Mouse (Mus musculus) cortical plate, adult 2 months (tissue): ENCODE measurements around the gene Tmx2.

Experiments
- CTCF ChIP-seq: fragments of 200-500 bp; IDR thresholded peaks from 2 replicates; pipeline ENCODE4 v1.5.1; 2011; ENCODE audit warnings: mild to moderate bottlenecking, control low read depth, low read length; ENCODE audit not compliant: insufficient read depth; ENCODE audit errors: extremely low read depth
- POLR2A ChIP-seq: fragments of 200-500 bp; IDR thresholded peaks from 2 replicates; pipeline ENCODE4 v1.6.1; 2011; ENCODE audit warnings: mild to moderate bottlenecking, low read length, control low read depth; ENCODE audit not compliant: insufficient read depth; ENCODE audit errors: extremely low read depth

DNA sequence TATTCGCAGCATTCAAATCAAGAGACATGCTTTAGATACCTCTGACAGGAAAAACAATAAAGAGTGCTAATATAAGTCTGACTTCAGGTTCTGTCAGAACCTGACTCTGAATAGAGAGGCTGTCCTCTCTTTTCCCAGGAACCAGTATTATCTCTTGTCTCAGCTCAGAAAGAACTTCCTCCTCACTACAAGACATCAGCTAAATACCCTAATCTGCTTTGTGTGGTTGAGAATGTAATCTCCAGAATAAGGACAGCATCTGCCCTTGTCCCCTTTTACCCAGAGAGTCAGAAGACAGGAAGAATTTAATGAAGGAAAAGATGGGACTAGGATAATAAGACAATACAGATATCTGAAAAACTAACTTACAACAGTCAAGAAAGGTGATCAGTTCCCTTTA is 24.6 kb upstream of the Tmx2 start:
- no peak for TF ChIP-seq POLR2A
- TF ChIP-seq CTCF, result no peak
